Mouse (Mus musculus) heart, adult 2 months (tissue): ENCODE results near the gene Coq9. TPM values are rescaled to one million over a fixed set of nuclear protein-coding genes. Genes with fewer than 3 reads are reported as not detected.

Experiments used
- DNase-seq, 2 experiments: peaks; one replicate each; pipeline ENCODE4 v3.0.0; 2021
- H3K27ac ChIP-seq: fragments of 200-600 bp; 2 replicates; pipeline ENCODE4 v1.8.1; 2022
- H3K27me3 ChIP-seq: fragments of 200-500 bp; 2 replicates; pipeline ENCODE4 v1.6.1; 2012; ENCODE audit warnings: mild to moderate bottlenecking, low read length, inconsistent platforms, mixed read lengths; ENCODE audit not compliant: control insufficient read depth, insufficient read depth
- H3K36me3 ChIP-seq: fragments of 200-500 bp; 2 replicates; pipeline ENCODE4 v1.6.1; 2012; ENCODE audit warnings: low read length, inconsistent platforms; ENCODE audit not compliant: control insufficient read depth, insufficient read depth
- H3K4me1 ChIP-seq: fragments of 200-500 bp; 2 replicates; pipeline ENCODE4 v1.6.1; 2011; ENCODE audit warnings: low read length; ENCODE audit not compliant: control insufficient read depth, insufficient read depth
- H3K4me3 ChIP-seq: fragments of 200-600 bp; 2 replicates; pipeline ENCODE4 v1.8.1; 2022
- H3K79me2 ChIP-seq: fragments of 200-500 bp; replicated peaks from 2 replicates; pipeline ENCODE4 v1.6.1; 2012; ENCODE audit warnings: mild to moderate bottlenecking, inconsistent platforms, low read length, moderate library complexity, mixed read lengths; ENCODE audit not compliant: control insufficient read depth, insufficient read depth
- H3K9ac ChIP-seq: fragments of 200-500 bp; 2 replicates; pipeline ENCODE4 v1.6.1; 2012; ENCODE audit warnings: low read depth, mild to moderate bottlenecking, control low read depth, inconsistent platforms, low read length, mixed read lengths
- CTCF ChIP-seq: fragments of 200-600 bp; IDR thresholded peaks from 2 replicates; pipeline ENCODE4 v1.8.1; 2022; ENCODE audit warnings: antibody characterized with exemption, mild to moderate bottlenecking, moderate library complexity
- EP300 ChIP-seq: fragments of 200-500 bp; IDR thresholded peaks from 2 replicates; pipeline ENCODE4 v1.6.1; 2011; ENCODE audit warnings: low read depth, low read length, control low read depth; ENCODE audit not compliant: insufficient read depth
- POLR2A ChIP-seq: fragments of 200-500 bp; IDR thresholded peaks from 2 replicates; pipeline ENCODE4 v1.6.1; 2011; ENCODE audit warnings: mild to moderate bottlenecking, low read depth, low read length, control low read depth; ENCODE audit not compliant: insufficient read depth
- WGBS: fragments of 180-500 bp; shearing (Covaris S2); methylation state at CpG from one replicate; pipeline ENCODE4 v1.1.7; 2018; 5-methylcytosine and 5-hydroxymethylcytosine counted together
- intact Hi-C: fragments of 180-260 bp; cut with DNase I; formaldehyde crosslinking; loops from one replicate; pipeline ENCODE4 v1.15.1; 2025
- long read RNA-seq: library from polyadenylated mRNA; stranded (forward); transcript quantifications from one replicate; pipeline ENCODE4 v2.0.0, GENCODE M21; 2021
- polyA plus RNA-seq: library from polyadenylated mRNA; depleted of rRNA; stranded (reverse); fragments of >200 nt; gene quantifications from 2 replicates; pipeline ENCODE4 v1.2.3, GENCODE M21; 2012; rRNA removed
- total RNA-seq, 2 experiments: library from RNA; stranded (reverse); gene quantifications; 2 replicates each; pipeline ENCODE4 v1.2.3; 2021

Coq9 gene
- total RNA-seq (100 to 1,000 TPM; 545 to 681 TPM), polyA plus RNA-seq (823 and 843 TPM in 2 replicates)
- long read RNA-seq, transcript Coq9-208 (2 exons, 368 nt) = minor isoform, 21 of 567 reads
- long read RNA-seq, transcript Coq9-201 (9 exons, 1,789 nt) = major isoform, 487 of 567 reads
- long read RNA-seq, transcript Coq9-204 (8 exons, 831 nt) = minor isoform, 5 of 567 reads
- long read RNA-seq, partial matches to known transcripts = 41 of 567 reads
- long read RNA-seq, other reads (novel, unspliced or antisense) = 13 of 567 reads

DNA sequence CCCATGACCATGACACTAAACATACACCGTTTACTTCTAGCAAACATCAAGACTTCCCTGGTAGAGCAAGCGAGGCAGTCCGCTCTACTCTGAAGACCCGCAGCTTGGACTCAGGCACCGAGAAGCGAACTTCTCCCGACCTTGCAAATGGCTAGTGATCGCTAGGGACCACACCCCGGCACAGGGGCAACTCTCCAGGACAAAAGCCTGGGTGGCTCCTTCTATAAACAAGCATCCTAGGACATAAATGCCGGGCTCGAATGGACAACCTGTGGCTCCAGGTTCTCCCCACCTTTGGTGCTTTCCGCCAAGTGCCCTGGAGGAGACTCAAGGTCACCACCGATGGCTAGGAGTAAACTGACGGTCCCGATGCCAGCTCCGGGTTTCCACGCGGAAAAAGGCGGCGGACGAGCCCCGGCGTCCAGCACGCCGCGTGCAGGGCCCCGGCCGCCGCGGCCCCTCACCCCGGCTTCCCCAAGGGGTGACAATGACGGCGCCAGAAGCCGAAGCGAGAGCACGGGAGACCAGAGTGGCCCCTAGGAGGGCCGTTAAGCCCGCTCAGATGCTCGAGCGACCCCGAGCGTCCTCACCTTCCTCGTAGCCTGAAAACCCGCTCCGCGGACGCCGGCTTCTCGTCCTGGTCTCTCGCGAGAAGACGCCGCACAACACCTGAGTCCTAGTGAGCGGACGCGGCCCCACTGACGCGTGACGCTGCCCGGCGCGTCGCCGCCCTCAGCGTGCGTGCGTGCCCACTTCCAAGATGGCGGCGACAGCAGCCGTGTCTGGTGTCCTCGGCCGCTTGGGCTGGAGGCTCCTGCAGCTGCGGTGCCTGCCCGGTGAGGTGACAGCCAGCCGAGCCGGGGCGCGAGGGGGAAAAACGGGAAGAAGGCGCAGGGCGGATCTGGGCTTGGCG lies at the start of gene Coq9, which contains the start of gene Ciapin1:
Gene Coq9 (plus strand): TSS at position 660 of the 913 bp plus-strand sequence.
Gene Ciapin1 (minus strand): TSS at position 697 of the 913 bp plus-strand sequence.
- TF ChIP-seq POLR2A (peak; percentile 88), CTCF (no peak), EP300 (peak; percentile 46; the same call in 1 of the 2 replicates)
- intact Hi-C loops = loop anchor here (2.0 kb wide), 2 partner anchors 15 to 19 kb away; partner anchors contain the start of gene Polr2c
- H3K4me3 ChIP-seq = peak within 1 kb of the TSS; percentile 70
- DNase-seq = peak; percentile 95 to 96
- peaks cover 4% of the 10 kb centered on the region for H3K79me2 ChIP-seq
- peaks cover 5% of the 10 kb centered on the region; the same call in 1 of the 2 replicates for H3K36me3 ChIP-seq
- under 1% methylated on average over 82 of the region's 82 CpGs for WGBS
- H3K27me3 ChIP-seq = no peaks in the 10 kb centered on the region
- H3K9ac ChIP-seq = peak within 1 kb of the TSS; percentile 99
- peaks cover 2% of the 10 kb centered on the region for H3K4me1 ChIP-seq
- H3K27ac ChIP-seq = peak within 1 kb of the TSS; percentile 96

DNA sequence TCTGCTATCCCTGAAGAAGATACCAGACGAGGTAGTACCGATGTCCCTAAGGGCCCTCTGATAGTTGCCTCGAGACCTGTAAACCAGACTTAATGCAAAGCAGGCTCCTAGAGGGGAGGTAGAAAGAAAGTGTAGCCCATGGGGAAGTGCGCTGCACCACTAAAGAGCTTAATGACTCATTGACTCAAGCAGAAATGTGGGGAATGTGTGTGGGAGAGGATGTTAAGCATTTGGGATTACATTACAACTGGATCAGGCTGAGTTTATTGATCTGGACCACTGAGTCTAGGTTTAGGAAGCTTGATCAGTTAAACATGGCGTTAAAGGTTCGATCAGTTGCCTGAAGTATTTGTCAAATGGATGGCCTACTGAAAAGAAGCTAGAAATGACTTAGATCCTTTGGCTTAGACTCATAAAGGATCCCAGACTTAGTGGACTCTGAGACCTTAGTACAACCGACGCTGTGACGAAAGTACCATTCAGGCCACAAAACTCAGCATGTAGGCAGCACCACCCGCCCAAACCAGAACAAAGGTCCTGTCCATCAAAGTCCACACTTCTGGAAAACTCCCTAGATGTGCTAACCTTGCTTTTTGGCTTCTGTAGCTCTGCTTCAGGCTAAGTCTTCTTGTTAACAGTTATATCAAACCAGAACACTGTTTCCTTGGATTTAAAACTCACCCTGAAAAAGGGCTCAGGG lies 48.7 kb upstream of the Coq9 start:
- no peak overlapping the region for H3K4me3 ChIP-seq
- H3K9ac ChIP-seq = no peak overlapping the region
- H3K27me3 ChIP-seq = no peaks in the 10 kb centered on the region
- no peak for TF ChIP-seq EP300
- no peak for TF ChIP-seq CTCF
- TF ChIP-seq POLR2A = no peak
- no peak overlapping the region for H3K27ac ChIP-seq
- H3K36me3 ChIP-seq = no peaks in the 10 kb centered on the region
- no peak for DNase-seq
- WGBS = 89% methylated on average over 10 of the region's 10 CpGs
- peaks cover 14% of the 10 kb centered on the region for H3K4me1 ChIP-seq
- no peaks in the 10 kb centered on the region for H3K79me2 ChIP-seq
- intact Hi-C loops = no loop called here

DNA sequence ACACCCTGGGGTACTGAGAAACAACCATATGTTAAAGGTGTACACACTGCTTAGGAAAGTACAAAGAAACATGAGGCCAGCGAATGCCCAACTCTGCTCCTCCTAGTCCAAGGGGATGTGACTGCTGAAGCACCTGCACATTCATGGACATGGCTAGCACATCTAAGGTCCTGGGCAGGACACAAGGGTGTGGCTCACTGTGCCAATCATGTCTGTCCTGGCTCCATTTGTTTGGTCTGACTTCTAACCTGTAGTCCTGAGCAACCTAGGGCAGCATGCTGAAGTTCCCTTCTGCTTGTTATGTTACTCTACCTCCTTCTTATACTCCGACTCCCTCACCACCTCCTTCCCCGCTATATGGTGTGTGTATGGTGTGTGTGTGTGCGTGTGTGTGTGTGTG lies 43.8 kb upstream of the Coq9 start:
- 86% methylated on average over 4 of the region's 4 CpGs for WGBS
- no peak for TF ChIP-seq POLR2A
- no peak for TF ChIP-seq EP300
- TF ChIP-seq CTCF = no peak
- intact Hi-C loops = no loop called here
- Histone ChIP-seq H3K4me1 (no peaks in the 10 kb centered on the region), H3K36me3 (no peaks in the 10 kb centered on the region), H3K9ac (no peak overlapping the region), H3K4me3 (no peak overlapping the region), H3K79me2 (no peaks in the 10 kb centered on the region), H3K27ac (no peak overlapping the region), H3K27me3 (no peaks in the 10 kb centered on the region)
- DNase-seq = no peak

DNA sequence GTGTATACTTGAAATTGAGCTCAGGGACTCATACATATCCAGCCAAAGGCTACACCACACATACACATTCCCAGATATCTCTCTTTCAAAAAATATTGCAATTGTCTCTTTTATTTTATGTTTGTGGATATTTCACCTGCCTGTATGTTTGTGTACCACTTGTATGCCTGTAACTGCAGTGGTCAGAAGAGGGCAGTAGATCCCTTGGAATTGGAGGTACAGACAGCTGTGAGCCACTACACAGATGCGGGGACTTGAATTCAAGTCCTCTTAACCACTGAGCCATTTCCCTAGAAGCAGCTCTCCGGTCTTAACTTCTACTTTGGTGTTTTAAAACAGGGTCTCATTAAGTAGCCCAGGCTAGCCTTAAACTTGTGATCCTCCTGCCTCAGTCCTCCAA lies 43.3 kb upstream of the Coq9 start:
- H3K36me3 ChIP-seq = no peaks in the 10 kb centered on the region
- no peak overlapping the region for H3K4me3 ChIP-seq
- DNase-seq = no peak
- no peak overlapping the region for H3K9ac ChIP-seq
- H3K79me2 ChIP-seq = no peaks in the 10 kb centered on the region
- H3K27me3 ChIP-seq = no peaks in the 10 kb centered on the region
- intact Hi-C loops = no loop called here
- 93% methylated on average over 2 of the region's 2 CpGs for WGBS
- TF ChIP-seq EP300 = no peak
- 0 out of 2 replicates have a peak, but pooled peaks have one; percentile 5 for TF ChIP-seq CTCF
- H3K27ac ChIP-seq = no peak overlapping the region
- no peaks in the 10 kb centered on the region for H3K4me1 ChIP-seq

DNA sequence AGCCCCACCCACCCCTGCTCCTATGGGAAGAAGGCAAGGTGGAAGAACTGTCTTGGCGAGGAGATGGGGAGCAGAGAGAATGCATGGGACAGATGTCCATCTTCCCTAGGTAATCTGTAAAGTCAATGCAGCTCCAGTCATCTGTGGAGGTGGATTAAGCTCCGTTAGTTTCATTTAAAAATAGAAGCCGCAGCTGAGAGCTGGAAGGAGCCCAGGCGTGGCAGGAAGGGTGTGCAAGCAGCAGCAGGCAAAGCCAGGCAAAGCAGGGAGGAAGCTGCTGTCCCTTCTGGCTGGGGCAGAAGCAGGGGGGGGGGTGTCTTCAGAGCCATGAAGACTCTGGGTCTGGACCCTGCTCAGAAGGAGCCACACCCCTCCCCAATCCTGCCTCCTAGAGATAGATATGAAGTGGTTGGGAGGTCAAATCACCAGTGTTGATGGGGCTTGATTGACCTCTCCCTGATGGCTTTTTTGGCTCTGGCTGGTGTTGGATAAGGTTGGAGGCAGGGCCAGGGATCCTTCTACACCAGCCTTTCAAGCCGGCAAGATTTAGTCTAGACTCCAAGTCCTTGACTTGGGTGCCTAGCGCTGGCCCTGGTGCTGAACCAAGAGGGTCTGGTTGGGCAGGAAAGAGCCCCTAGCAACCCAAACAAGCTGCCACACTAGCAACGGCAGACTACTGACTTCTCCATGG lies 37.7 kb upstream of the Coq9 start:
- intact Hi-C loops = no loop called here
- Histone ChIP-seq H3K27me3 (no peaks in the 10 kb centered on the region), H3K4me3 (no peak overlapping the region), H3K36me3 (no peaks in the 10 kb centered on the region), H3K27ac (no peak overlapping the region), H3K79me2 (no peaks in the 10 kb centered on the region), H3K4me1 (peaks cover 13% of the 10 kb centered on the region), H3K9ac (no peak overlapping the region)
- DNase-seq = no peak
- 22% methylated on average over 7 of the region's 7 CpGs for WGBS
- TF ChIP-seq EP300 = no peak
- TF ChIP-seq POLR2A = no peak
- no peak for TF ChIP-seq CTCF
